Mouse (Mus musculus): Measurements from ENCODE around the gene Zfp609. TPM values are rescaled to one million over a fixed set of nuclear protein-coding genes. Genes with fewer than 3 reads are reported as not detected.

The Zfp609 gene
- polyA plus RNA-seq, 1 experiment from 2014 or later: 7.1 TPM

DNA sequence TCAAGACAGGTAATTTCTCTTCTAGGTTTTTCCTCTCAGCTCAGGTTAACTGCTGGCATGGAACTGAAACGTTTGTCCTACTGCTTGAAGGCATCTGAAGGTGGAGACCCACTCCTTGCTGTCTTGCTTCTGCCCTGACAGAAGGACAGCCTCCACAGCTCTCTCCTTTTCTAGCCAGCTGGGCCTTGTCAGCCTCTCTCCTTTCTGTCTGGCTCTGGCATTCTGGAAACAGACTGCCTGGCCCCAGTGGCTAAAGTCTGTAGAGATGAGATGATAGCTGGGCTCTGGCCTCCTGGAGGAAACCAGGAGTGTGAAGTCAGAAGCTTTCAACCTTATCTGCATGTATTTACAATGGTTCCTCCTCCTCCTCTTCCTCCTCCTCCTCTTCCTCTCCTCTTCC lies 177.4 kb downstream of the Zfp609 start:
- 0 out of 2 replicates have a peak, but pooled peaks have one; percentile 19 for ATAC-seq (ENCODE audit: insufficient number of reproducible peaks, low FRiP score)
- Histone ChIP-seq H3K9me3 (replicated peaks) (no peaks in the 10 kb centered on the region), H3K27ac (ENCODE audit: poor library complexity, severe bottlenecking) (peak overlapping the region; percentile 81), H3K4me1 (replicated peaks) (peaks cover 64% of the 10 kb centered on the region), H3K9ac (peak overlapping the region; percentile 57; the same call in 1 of the 2 replicates), H3K27me3 (replicated peaks) (no peaks in the 10 kb centered on the region), H3K4me3 (no peak overlapping the region), H3K36me3 (no peaks in the 10 kb centered on the region), H3K4me2 (peak overlapping the region; percentile 20; the same call in 1 of the 2 replicates)
- 12% methylated on average over 1 of the region's 1 CpGs for WGBS

DNA sequence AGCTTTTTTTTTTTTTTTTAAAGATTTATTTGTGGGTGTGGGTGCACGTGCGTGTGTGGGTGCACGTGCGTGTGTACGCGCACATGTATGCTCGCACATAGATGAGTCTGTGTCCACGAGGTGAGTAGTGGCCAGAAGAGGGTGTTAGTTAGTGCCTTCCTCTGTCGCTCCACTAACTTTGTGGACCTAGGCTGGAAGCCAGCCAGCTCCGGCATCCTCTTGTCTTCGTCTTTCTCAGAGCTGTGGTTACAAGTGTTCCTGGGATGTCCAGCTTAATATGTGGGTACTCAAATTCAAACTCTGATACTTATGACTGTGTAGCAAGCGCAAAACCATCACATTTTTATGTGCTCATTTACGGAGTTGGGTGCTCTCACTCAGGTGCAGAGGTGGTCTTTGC lies 178.6 kb downstream of the Zfp609 start:
- Histone ChIP-seq H3K27me3 (replicated peaks) (no peaks in the 10 kb centered on the region), H3K36me3 (no peaks in the 10 kb centered on the region), H3K4me3 (no peak overlapping the region), H3K9me3 (replicated peaks) (no peaks in the 10 kb centered on the region), H3K27ac (ENCODE audit: poor library complexity, severe bottlenecking) (peak overlapping the region; percentile 35; the same call in 1 of the 2 replicates), H3K9ac (no peak overlapping the region), H3K4me1 (replicated peaks) (peaks cover 66% of the 10 kb centered on the region), H3K4me2 (no peak overlapping the region)
- no peak for ATAC-seq (ENCODE audit: insufficient number of reproducible peaks, low FRiP score)
- WGBS: 80% methylated on average over 13 of the region's 13 CpGs

DNA sequence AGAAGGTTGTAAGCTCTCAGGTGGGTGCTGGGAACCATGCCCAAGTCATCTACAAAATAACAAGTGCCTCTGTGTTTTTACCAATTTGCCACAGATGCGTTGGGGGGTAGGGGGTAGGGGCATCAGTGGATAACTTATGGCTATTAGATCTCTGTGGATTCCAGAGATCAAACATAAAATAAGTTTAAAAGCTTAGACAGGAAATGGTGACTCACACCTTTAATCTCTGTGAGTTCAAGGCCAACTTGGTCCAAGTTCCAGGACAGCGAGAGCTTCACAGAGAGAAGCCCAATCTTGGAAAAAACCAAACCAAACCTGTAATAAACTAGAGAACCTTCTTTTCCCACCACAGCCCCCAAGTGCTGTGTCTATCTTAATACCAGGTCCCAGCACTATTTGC lies 180.6 kb downstream of the Zfp609 start:
- Histone ChIP-seq H3K9me3 (replicated peaks) (no peaks in the 10 kb centered on the region), H3K9ac (no peak overlapping the region), H3K4me2 (no peak overlapping the region), H3K36me3 (no peaks in the 10 kb centered on the region), H3K4me1 (replicated peaks) (peaks cover 77% of the 10 kb centered on the region), H3K4me3 (no peak overlapping the region), H3K27me3 (replicated peaks) (no peaks in the 10 kb centered on the region), H3K27ac (ENCODE audit: poor library complexity, severe bottlenecking) (peak overlapping the region; percentile 95; the same call in 1 of the 2 replicates)
- WGBS: 87% methylated on average over 2 of the region's 2 CpGs
- no peak for ATAC-seq (ENCODE audit: insufficient number of reproducible peaks, low FRiP score)

DNA sequence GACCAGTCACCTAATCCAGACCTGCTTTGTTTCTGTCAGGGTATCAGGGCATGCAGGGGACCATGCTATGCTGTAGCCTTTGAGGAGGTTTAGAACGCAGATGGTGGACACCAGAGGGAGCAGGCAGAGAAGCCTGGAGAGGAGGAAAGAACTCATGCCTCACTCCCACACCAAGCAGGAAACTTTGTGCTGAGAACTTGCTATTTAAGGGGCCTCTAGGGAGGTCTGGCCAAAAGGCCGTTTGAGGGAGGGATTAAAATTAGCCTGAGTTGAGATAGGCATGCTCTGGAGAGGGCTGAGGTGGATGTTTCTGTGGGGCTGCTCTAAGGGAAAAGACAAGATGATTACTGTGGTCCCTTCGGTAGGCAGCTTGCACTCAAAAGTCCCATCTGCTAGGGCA lies 181.4 kb downstream of the Zfp609 start:
- ATAC-seq (ENCODE audit: insufficient number of reproducible peaks, low FRiP score): peak; percentile 48
- 7% methylated on average over 3 of the region's 3 CpGs for WGBS
- Histone ChIP-seq H3K36me3 (no peaks in the 10 kb centered on the region), H3K27ac (ENCODE audit: poor library complexity, severe bottlenecking) (peak overlapping the region; percentile 95), H3K9me3 (replicated peaks) (no peaks in the 10 kb centered on the region), H3K4me2 (peak overlapping the region; percentile 51), H3K4me3 (no peak overlapping the region), H3K4me1 (replicated peaks) (peaks cover 81% of the 10 kb centered on the region), H3K9ac (peak overlapping the region; percentile 35), H3K27me3 (replicated peaks) (no peaks in the 10 kb centered on the region)

DNA sequence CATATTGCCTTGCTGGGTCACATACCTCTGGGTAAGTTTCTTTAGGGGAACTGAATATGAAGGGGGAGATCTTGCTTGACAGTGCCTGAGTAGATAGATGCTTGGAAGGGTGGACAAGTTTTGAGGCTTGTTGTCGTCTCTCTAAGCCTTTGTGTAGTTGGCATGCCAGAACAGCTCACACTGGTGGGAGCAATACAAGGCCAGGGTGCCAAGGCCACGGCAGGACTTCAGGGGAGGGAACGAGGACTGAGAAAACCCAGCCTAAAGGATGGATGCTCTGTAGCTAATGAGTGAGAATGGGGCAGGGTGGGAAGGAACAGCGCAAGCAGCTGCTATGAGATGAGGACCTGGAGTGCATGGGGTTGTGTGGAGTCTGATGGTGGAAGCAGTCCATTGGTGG lies 182.4 kb downstream of the Zfp609 start:
- 72% methylated on average over 4 of the region's 4 CpGs for WGBS
- Histone ChIP-seq H3K4me2 (0 out of 2 replicates have a peak overlapping the region, but pooled peaks have one; percentile 2), H3K27me3 (replicated peaks) (no peaks in the 10 kb centered on the region), H3K36me3 (no peaks in the 10 kb centered on the region), H3K4me3 (no peak overlapping the region), H3K27ac (ENCODE audit: poor library complexity, severe bottlenecking) (peak overlapping the region; percentile 95), H3K9me3 (replicated peaks) (no peaks in the 10 kb centered on the region), H3K9ac (peak overlapping the region; percentile 26; the same call in 1 of the 2 replicates), H3K4me1 (replicated peaks) (peaks cover 81% of the 10 kb centered on the region)
- no peak for ATAC-seq (ENCODE audit: insufficient number of reproducible peaks, low FRiP score)

DNA sequence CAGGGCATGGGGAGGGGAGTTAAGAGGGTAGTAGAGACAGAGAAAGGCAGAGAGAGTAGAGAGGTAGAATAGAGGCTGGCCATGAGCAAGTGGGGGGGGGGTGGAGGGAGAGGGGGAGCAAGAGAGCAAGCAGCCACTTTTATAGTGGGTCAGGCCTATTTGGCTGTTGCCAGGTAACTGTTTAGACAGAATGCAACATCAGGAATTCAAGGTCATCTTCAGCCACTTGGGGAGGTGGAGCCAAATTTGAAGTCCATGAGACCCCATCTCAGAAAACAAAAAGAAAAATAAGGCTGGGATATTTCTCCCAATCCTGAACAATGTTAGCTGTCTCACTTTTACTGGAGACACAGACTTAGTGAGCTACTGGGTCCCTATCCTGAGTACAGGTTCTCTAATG lies 184.8 kb downstream of the Zfp609 start:
- Histone ChIP-seq H3K4me2 (no peak overlapping the region), H3K27ac (ENCODE audit: poor library complexity, severe bottlenecking) (0 out of 2 replicates have a peak overlapping the region, but pooled peaks have one; percentile 45), H3K9me3 (replicated peaks) (no peaks in the 10 kb centered on the region), H3K4me3 (no peak overlapping the region), H3K27me3 (replicated peaks) (no peaks in the 10 kb centered on the region), H3K9ac (no peak overlapping the region), H3K4me1 (replicated peaks) (peaks cover 82% of the 10 kb centered on the region), H3K36me3 (no peaks in the 10 kb centered on the region)
- no peak for ATAC-seq (ENCODE audit: insufficient number of reproducible peaks, low FRiP score)

Other genes with a start within 250 kb of the Zfp609 start
- 14.0 and 14.9 TPM in 2 replicates for gene Plekho2, start 247.5 kb downstream of the Zfp609 start, polyA plus RNA-seq (2016; fragmentation: Nextera tagmentation; extraction: Ambion mirVana)
- gene Pif1, start 240.4 kb downstream of the Zfp609 start, polyA plus RNA-seq (2016; fragmentation: Nextera tagmentation; extraction: Ambion mirVana): 12.4 and 14.4 TPM in 2 replicates
- gene Rbpms2, start 197.9 kb downstream of the Zfp609 start, polyA plus RNA-seq (2016; fragmentation: Nextera tagmentation; extraction: Ambion mirVana): 132 and 135 TPM in 2 replicates
- gene Oaz2, start 159.6 kb downstream of the Zfp609 start, polyA plus RNA-seq (2016; fragmentation: Nextera tagmentation; extraction: Ambion mirVana): 239 and 245 TPM in 2 replicates
- gene Pclaf, start 62.7 kb upstream of the Zfp609 start, polyA plus RNA-seq (2016; fragmentation: Nextera tagmentation; extraction: Ambion mirVana): 116 and 120 TPM in 2 replicates
- gene Trip4, start 81.2 kb upstream of the Zfp609 start, polyA plus RNA-seq (2016; fragmentation: Nextera tagmentation; extraction: Ambion mirVana): 26.5 and 28.2 TPM in 2 replicates
- 11.9 and 16.1 TPM in 2 replicates for gene Csnk1g1, start 81.4 kb upstream of the Zfp609 start, polyA plus RNA-seq (2016; fragmentation: Nextera tagmentation; extraction: Ambion mirVana)
- gene Ppib, start 232.7 kb upstream of the Zfp609 start, polyA plus RNA-seq (2016; fragmentation: Nextera tagmentation; extraction: Ambion mirVana): 405 and 410 TPM in 2 replicates
- 2.4 and 3.0 TPM in 2 replicates for gene Snx22, start 242.2 kb upstream of the Zfp609 start, polyA plus RNA-seq (2016; fragmentation: Nextera tagmentation; extraction: Ambion mirVana)